Mouse (Mus musculus) 3T3-L1 (cell line): Measurements from ENCODE around the gene Olfr272.

Experiments used
- DNase-seq: peaks from one replicate; pipeline ENCODE4 v3.0.0-alpha.2; 2015; ENCODE audit warnings: low read depth, low spot score

Gene Olfr272

DNA sequence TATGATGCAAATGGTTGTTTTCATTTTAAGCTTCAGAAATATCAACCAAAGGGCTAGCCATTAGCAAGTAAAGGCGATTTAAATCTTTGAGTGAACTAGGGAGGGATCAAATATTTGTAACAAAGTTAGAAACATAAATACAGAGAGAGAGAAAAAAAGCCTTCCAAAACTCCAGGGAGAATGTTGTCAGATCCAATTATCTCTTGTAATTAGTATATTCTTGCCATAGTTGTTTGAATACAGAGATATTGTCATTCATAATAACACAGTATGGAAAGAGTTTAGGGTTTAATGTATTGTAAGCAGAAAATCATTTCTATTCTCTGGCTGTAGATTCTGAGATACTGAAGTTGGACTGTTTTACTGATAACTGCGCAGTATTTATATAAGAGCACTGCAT lies at the start of gene Olfr272:
Gene Olfr272, minus strand, starts transcription at position 101 of the 400 bp plus-strand sequence.
- DNase-seq = no peak

DNA sequence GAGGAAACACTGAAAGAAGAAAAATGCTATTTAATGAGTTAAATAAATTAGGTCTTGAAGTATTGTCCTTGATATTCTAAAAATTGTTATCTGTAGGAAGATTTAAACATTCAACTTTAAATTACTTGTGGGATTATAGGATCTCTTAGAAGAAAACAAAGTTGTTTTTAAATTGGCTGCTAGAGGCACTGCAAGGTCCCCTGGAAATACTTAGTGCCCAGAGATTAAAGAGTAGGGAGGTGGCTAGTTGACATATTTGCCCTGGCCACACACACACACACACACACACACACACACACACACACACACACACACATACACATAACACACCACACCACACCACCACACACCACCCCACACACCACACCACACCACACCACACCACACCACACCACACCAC lies 45.3 kb upstream of the Olfr272 start, which contains the start of gene Olfr270:
Gene Olfr270, plus strand, starts transcription at position 301 of the 400 bp plus-strand sequence.
- no peak for DNase-seq

DNA sequence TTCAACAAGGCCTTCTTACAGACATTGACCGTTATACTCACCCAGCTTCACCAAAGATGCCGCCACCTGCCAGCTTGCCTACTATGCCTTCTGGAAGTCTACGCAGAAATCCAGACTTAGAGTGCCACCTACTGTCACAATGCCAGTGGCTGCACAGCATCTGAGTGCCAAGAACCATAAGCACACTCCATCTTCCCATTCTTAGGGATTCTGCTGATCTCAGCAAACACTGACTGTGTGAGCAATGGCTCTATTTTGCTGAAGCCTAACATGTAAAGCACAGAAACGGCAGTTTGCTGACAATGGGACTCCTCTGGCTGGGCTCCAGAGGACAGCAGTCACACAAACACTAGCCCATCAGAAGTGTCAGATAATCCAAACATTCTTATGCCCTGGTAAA lies 39.7 kb upstream of the Olfr272 start:
- DNase-seq = peak; percentile 19

DNA sequence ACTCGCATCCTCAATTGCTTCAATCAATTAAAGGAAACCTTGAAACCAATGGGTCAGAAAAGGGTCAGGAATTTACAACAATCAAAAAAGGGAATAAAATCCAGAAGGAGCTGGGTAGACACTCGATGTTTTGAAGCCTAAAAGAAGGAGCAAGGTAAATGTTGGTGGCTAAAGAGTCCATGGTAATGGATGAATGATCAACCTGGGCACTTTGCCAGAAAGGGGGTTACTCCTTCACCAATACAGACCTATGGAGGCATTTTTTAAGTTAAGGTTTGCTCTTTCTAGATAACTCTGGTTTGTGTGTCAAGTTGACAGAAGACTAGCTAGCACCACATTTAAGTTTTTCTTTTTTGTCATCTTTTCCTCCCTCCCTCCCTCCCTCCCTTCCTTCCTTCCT lies 30.0 kb upstream of the Olfr272 start:
- DNase-seq = no peak

DNA sequence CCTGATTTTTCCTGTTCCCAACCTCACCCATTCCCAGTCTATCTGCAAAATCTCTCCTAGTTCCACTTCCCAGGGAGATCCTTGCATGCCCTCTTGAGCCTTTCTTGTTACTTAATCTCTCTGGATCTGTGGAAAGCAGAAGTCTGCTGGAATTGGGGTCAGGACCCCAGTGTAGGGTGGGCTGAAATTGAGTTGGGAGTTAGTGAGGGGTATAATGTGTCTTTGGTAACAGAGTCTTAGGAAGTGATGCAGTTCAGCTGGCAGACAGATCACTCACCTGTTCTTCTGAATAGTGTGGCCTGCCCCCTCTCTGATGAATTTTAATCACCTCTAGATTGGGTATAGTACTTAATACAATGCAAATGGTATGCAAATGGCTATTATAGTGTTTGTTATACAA lies 27.7 kb upstream of the Olfr272 start:
- DNase-seq = no peak

DNA sequence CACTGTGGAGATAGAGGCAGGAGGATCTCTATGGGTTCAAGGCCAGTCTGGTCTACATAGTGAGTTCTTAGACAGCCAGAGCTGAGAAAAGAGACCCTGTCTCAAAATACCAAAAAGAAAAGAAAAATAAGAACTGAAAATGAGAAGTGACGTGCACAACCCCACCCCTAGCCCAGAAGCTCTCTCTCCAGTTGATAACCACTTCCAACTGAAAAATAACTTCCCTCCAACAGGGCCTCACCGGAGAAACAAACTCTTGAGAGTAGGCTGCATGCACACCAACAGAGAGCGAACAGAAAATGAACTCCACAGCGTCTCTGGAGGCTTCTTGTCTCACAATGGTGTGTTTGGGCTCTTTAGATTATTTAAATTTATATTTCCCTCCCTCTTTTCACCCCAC lies 11.5 kb upstream of the Olfr272 start:
- DNase-seq = no peak

DNA sequence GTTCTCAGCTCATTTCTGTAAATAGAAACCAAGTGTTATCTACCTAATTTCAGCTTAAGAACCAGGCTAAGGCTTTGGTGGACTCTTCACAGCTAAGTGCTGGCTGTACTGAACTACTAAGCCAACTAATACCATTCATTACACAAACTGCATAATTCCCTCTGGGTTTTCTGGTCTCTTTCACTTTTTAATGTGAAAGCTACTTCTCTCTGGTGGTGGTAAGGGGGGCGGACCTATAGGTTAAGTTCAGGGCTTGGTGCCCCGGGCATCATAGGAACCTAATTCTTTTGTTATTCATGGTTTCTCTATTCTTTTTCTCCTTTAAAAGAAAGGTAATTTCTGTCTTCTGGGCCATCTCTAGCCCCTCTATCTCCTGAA lies 1.7 kb downstream of the Olfr272 start:
- no peak for DNase-seq

DNA sequence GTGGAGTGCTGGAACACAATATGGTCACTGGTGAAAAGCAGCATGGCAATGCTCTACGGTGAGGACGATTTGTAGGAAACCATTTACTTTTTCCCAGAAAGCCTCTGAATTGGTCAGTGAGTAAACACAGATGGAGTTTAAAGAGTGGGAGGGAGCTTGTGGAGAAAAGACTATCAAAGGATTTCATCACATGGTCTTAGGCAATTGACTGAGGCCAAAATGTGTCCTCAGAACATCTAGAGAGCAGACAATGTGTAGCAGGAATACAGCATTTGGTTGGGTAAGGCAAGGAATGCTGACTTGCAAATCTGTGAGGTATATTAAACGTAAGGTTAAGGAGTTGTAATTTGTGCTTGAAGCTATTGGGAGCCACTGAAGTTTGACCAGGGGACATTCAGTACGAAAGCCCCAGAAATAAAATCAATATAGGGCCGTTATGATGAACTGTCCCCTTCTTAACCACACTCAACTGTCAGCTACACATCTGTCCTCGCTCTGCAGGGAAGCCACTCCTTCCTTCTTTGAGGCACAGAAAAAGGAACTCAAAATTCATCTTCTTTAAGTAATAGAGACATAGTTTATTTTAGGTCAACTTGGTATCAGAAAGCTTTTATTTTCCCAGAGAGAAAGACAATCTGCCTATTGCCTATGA lies 2.2 kb downstream of the Olfr272 start:
- DNase-seq = no peak

DNA sequence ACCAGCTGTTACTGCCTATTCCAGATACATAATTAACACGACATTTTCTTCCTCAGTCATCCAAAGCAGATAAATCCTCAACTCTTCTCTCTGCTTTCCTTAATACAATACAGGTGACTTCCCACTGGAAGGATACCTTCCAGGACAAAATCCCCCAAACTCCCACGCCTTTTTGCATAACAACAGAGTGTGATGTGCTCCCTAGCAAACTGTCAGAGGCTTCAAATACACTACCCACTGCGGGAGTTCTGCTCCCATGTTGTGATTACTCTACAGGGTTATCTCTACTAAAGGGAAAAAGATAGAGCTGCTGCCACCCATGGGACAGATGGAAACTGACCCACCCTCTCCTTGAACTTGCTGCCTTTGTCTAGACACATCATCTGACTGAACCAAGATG lies 6.6 kb downstream of the Olfr272 start:
- DNase-seq = no peak

DNA sequence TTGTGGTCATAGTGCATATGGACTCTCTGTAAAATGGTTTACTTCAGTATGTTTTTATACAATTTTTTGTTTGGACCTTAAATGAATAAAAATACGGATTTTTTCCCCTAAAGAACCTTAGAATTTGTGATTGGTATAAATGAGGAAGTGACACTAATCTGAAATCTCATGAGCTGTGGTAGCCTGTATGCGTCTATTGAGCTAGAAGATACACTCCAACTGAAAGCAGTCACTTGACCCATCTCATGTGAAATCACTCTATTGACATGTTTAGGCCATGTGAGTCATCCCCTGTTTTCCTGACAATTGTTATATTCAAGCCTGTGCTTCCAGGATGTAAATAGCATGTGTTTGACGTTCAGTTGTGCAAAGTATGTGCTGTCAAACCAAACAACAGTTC lies 9.4 kb downstream of the Olfr272 start:
- DNase-seq = no peak

DNA sequence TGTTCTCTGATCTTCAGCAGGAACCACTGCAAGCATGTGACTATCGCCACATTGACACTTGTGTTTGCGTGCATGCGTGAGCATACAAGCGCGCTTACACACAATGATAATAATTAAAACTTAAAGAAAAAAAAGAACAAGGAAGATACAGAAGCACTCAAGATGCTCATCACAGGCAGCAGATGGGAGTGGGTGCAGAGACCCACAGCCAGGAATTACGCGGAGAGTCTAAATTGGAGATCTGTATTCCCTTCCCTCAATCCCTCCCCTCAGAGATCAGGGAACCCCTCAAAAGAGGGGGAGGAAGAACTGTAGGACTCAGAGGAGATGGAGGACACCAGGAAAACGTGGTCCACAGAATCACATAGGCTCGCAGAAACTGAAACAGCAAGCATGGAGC lies 54.8 kb downstream of the Olfr272 start:
- no peak for DNase-seq
